Mouse (Mus musculus): ENCODE measurements at regions not wholly inside any gene's neighbourhood (a gene's known extent, or its start where the extent isn't known, plus 50 kb on each side); places are given as distances from the start of the nearest gene placed in this dataset.

DNA sequence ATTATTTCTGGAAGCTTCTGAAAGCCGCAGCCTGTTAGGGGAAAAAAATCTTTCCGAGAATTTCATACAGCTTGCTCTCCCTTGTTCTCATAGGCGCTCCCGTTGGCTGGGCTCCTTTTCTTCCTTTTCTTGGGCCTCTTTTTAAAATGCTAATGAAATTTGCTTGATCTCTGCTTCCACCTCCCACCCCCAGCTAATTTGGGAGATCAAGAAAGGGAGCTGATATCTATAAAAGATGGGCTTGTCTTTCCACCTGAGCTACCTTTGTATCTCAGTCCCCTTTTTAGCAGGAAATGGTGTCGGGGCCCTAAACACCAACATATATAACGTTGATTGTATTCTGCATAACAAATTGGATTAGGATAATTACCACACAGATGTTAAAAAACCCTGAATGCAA, 128.5 kb upstream of the Tex13c2 start:
- Histone ChIP-seq H3K9ac (ENCODE audit: low read depth, low read length, severe bottlenecking) (peak overlapping the region; percentile 21; the same call in 1 of the 2 replicates), H3K4me2 (replicated peaks; ENCODE audit: low read depth, low read length, severe bottlenecking) (peak overlapping the region; percentile 49), H3K36me3 (ENCODE audit: control insufficient read depth, insufficient read depth, low read length) (no peaks in the 10 kb centered on the region), H3K27ac (replicated peaks; ENCODE audit: low read depth, low read length) (no peak overlapping the region), H3K4me1 (ENCODE audit: control insufficient read depth, insufficient read depth, low read length) (no peaks in the 10 kb centered on the region), H3K4me3 (replicated peaks; ENCODE audit: low read length) (peak overlapping the region; percentile 26), H3K27me3 (ENCODE audit: control insufficient read depth, insufficient read depth, low read length) (no peaks in the 10 kb centered on the region), H3K9me3 (ENCODE audit: control insufficient read depth, low read length) (no peaks in the 10 kb centered on the region)
- whole genome bisulfite sequencing, result 41% methylated on average over 6 of the region's 6 CpGs
- TF ChIP-seq POLR2A (IDR thresholded peaks at IDR 0.05; ENCODE audit: borderline replicate concordance, extremely low read depth, insufficient read depth, insufficient read length), result no peak
- ATAC-seq (ENCODE audit: low FRiP score, low read depth) (no peak), DNase-seq (ENCODE audit: low spot score) (peak; percentile 11)

- H3K4me2 ChIP-seq (replicated peaks; ENCODE audit: low read depth, low read length, severe bottlenecking), result no peak overlapping the region; the same call in 1 of the 2 replicates
- no peaks in the 10 kb centered on the region for H3K36me3 ChIP-seq (ENCODE audit: control insufficient read depth, insufficient read depth, low read length)
- DNase-seq (ENCODE audit: low spot score) (no peak), ATAC-seq (ENCODE audit: low FRiP score, low read depth) (no peak)
- H3K9me3 ChIP-seq (ENCODE audit: control insufficient read depth, low read length), result no peaks in the 10 kb centered on the region
- no peaks in the 10 kb centered on the region for H3K4me1 ChIP-seq (ENCODE audit: control insufficient read depth, insufficient read depth, low read length)
- H3K27me3 ChIP-seq (ENCODE audit: control insufficient read depth, insufficient read depth, low read length), result no peaks in the 10 kb centered on the region
- 38% methylated on average over 15 of the region's 15 CpGs for WGBS
- no peak overlapping the region for H3K27ac ChIP-seq (replicated peaks; ENCODE audit: low read depth, low read length)
- no peak overlapping the region for H3K4me3 ChIP-seq (replicated peaks; ENCODE audit: low read length)
- H3K9ac ChIP-seq (ENCODE audit: low read depth, low read length, severe bottlenecking), result no peak overlapping the region
- no peak for TF ChIP-seq POLR2A (IDR thresholded peaks at IDR 0.05; ENCODE audit: borderline replicate concordance, extremely low read depth, insufficient read depth, insufficient read length)
Measured at GRCm38 (mm10) chrX:42361400-42362028, 128.0 kb upstream of the Tex13c2 start.

DNA sequence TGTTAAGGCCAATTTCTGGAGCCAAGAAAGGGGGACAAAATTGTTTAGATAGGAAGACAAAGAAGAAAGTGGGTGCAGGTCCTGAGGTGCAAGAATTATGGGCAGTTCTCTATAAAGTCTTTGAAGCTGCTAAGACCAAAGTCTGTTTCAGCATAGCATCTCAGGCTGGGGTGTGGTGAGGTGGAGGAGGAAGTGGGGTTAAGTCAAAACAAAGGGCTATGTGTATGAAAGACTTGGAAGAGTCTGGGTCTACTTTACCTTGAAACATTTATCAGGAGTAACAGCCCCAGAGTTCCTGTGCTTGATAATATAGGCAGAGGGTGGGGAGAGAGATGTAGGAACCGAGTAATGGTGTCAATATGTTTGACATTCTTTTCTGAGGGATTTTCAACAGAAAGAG, 125.4 kb upstream of the Tex13c2 start:
- H3K4me2 ChIP-seq (replicated peaks; ENCODE audit: low read depth, low read length, severe bottlenecking), result no peak overlapping the region
- no peak overlapping the region for H3K9ac ChIP-seq (ENCODE audit: low read depth, low read length, severe bottlenecking)
- H3K27ac ChIP-seq (replicated peaks; ENCODE audit: low read depth, low read length), result no peak overlapping the region
- no peak overlapping the region for H3K4me3 ChIP-seq (replicated peaks; ENCODE audit: low read length)
- 61% methylated on average over 1 of the region's 1 CpGs for WGBS
- no peaks in the 10 kb centered on the region for H3K4me1 ChIP-seq (ENCODE audit: control insufficient read depth, insufficient read depth, low read length)
- TF ChIP-seq POLR2A (IDR thresholded peaks at IDR 0.05; ENCODE audit: borderline replicate concordance, extremely low read depth, insufficient read depth, insufficient read length), result no peak
- no peak for ATAC-seq (ENCODE audit: low FRiP score, low read depth)
- no peaks in the 10 kb centered on the region for H3K36me3 ChIP-seq (ENCODE audit: control insufficient read depth, insufficient read depth, low read length)
- H3K9me3 ChIP-seq (ENCODE audit: control insufficient read depth, low read length), result no peaks in the 10 kb centered on the region
- no peaks in the 10 kb centered on the region for H3K27me3 ChIP-seq (ENCODE audit: control insufficient read depth, insufficient read depth, low read length)
- DNase-seq (ENCODE audit: low spot score), result no peak

DNA sequence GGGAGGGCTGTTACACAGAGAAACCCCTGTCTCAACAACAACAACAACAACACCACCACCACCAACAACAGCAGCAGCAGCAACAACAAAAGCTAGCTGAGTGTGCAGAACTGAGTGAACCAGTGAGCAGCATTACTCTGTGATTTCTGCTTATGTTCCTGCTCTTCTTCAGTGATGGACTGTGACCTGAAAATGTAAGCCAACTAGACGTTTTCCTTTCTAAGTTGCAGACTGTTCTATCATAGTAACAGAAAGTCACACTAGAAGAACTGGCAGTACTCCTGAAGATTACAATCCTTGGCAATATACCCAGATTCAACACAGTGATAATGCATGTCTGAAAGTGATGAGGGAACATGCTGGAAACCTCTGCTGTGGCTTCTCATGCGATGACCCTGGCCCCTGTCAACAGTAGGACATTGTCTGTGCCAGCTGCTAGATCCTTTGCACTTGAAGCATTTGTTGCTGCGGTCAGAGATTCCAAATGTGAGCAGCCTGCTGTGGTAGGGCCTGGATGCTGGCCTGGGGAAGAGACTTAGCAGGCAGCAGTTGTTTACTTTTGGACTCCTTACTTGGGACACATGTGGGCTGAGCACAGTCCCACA, 115.6 kb upstream of the Tex13c2 start:
- DNase-seq (ENCODE audit: low spot score) (no peak), ATAC-seq (ENCODE audit: low FRiP score, low read depth) (no peak)
- H3K9ac ChIP-seq (ENCODE audit: low read depth, low read length, severe bottlenecking), result no peak overlapping the region
- 73% methylated on average over 3 of the region's 3 CpGs for WGBS
- TF ChIP-seq POLR2A (IDR thresholded peaks at IDR 0.05; ENCODE audit: borderline replicate concordance, extremely low read depth, insufficient read depth, insufficient read length), result no peak
- H3K4me1 ChIP-seq (ENCODE audit: control insufficient read depth, insufficient read depth, low read length), result no peaks in the 10 kb centered on the region
- H3K9me3 ChIP-seq (ENCODE audit: control insufficient read depth, low read length), result no peaks in the 10 kb centered on the region
- H3K27ac ChIP-seq (replicated peaks; ENCODE audit: low read depth, low read length), result no peak overlapping the region
- no peaks in the 10 kb centered on the region for H3K27me3 ChIP-seq (ENCODE audit: control insufficient read depth, insufficient read depth, low read length)
- no peak overlapping the region for H3K4me2 ChIP-seq (replicated peaks; ENCODE audit: low read depth, low read length, severe bottlenecking)
- no peak overlapping the region for H3K4me3 ChIP-seq (replicated peaks; ENCODE audit: low read length)
- H3K36me3 ChIP-seq (ENCODE audit: control insufficient read depth, insufficient read depth, low read length), result no peaks in the 10 kb centered on the region

GRCm38 (mm10) chrX:42393836-42394556, 95.5 kb upstream of the Tex13c2 start:
- Histone ChIP-seq H3K36me3 (ENCODE audit: control insufficient read depth, insufficient read depth, low read length) (no peaks in the 10 kb centered on the region), H3K4me2 (replicated peaks; ENCODE audit: low read depth, low read length, severe bottlenecking) (no peak overlapping the region), H3K9me3 (ENCODE audit: control insufficient read depth, low read length) (no peaks in the 10 kb centered on the region), H3K27me3 (ENCODE audit: control insufficient read depth, insufficient read depth, low read length) (no peaks in the 10 kb centered on the region), H3K27ac (replicated peaks; ENCODE audit: low read depth, low read length) (no peak overlapping the region), H3K4me3 (replicated peaks; ENCODE audit: low read length) (no peak overlapping the region), H3K4me1 (ENCODE audit: control insufficient read depth, insufficient read depth, low read length) (no peaks in the 10 kb centered on the region), H3K9ac (ENCODE audit: low read depth, low read length, severe bottlenecking) (no peak overlapping the region)
- TF ChIP-seq POLR2A (IDR thresholded peaks at IDR 0.05; ENCODE audit: borderline replicate concordance, extremely low read depth, insufficient read depth, insufficient read length), result no peak
- ATAC-seq (ENCODE audit: low FRiP score, low read depth) (no peak), DNase-seq (ENCODE audit: low spot score) (no peak)
- WGBS, result 77% methylated on average over 3 of the region's 3 CpGs
